Mouse (Mus musculus): ENCODE measurements around the gene Hsph1.

GRCm38 (mm10) chr5:149658022-149658421 is 21.8 kb upstream of the Hsph1 start:
- no peak for TF ChIP-seq CTCF (IDR thresholded peaks at IDR 0.05; ENCODE audit: borderline replicate concordance, insufficient read depth, low read depth, low read length)
- no peak for TF ChIP-seq POLR2A (IDR thresholded peaks at IDR 0.05; ENCODE audit: borderline replicate concordance, insufficient read depth, low read length)
